Mouse (Mus musculus) hindbrain, embryonic 16.5 days (tissue): Measurements from ENCODE around the gene Avpr2. TPM values are rescaled to one million over a fixed set of nuclear protein-coding genes. Genes with fewer than 3 reads are reported as not detected.

Experiments
- ATAC-seq: fragments of 200-750 bp; cut with Nextera tagmentation; 2 replicates; pipeline ENCODE4 v1.8.0; 2017; ENCODE audit warnings: moderate TSS enrichment, moderate library complexity
- H3K27ac ChIP-seq: fragments of 300-500 bp; sonication (generic); 2 replicates; pipeline ENCODE4 v1.5.1; 2014; ENCODE audit warnings: low read depth, mild to moderate bottlenecking, control low read depth, low read length, moderate library complexity
- H3K27me3 ChIP-seq: fragments of 300-500 bp; sonication (generic); replicated peaks from 2 replicates; pipeline ENCODE4 v1.6.1; 2014; ENCODE audit warnings: low read length; ENCODE audit not compliant: control insufficient read depth, insufficient read depth
- H3K36me3 ChIP-seq: fragments of 300-500 bp; sonication (generic); 2 replicates; pipeline ENCODE4 v1.6.1; 2014; ENCODE audit warnings: mild to moderate bottlenecking, low read length, moderate library complexity, mixed read lengths; ENCODE audit not compliant: control insufficient read depth, insufficient read depth
- H3K4me1 ChIP-seq: fragments of 300-500 bp; sonication (generic); 2 replicates; pipeline ENCODE4 v1.6.1; 2014; ENCODE audit warnings: low read depth, low read length; ENCODE audit not compliant: control insufficient read depth, insufficient read depth
- H3K4me2 ChIP-seq: fragments of 300-500 bp; sonication (generic); 2 replicates; pipeline ENCODE4 v1.6.1; 2014; ENCODE audit warnings: mild to moderate bottlenecking, low read length, control low read depth, moderate library complexity
- H3K4me3 ChIP-seq: fragments of 300-500 bp; sonication (generic); 2 replicates; pipeline ENCODE4 v1.5.1; 2014; ENCODE audit warnings: mild to moderate bottlenecking, low read length, control low read depth, moderate library complexity
- H3K9ac ChIP-seq: fragments of 300-500 bp; sonication (generic); 2 replicates; pipeline ENCODE4 v1.6.1; 2014; ENCODE audit warnings: low read depth, mild to moderate bottlenecking, control low read depth, low read length, moderate library complexity
- H3K9me3 ChIP-seq: fragments of 300-500 bp; sonication (generic); 2 replicates; pipeline ENCODE4 v1.6.1; 2014; ENCODE audit warnings: mild to moderate bottlenecking, low read length, moderate library complexity; ENCODE audit not compliant: control insufficient read depth
- WGBS: fragments of 180-500 bp; shearing (Covaris S2); extraction: QIAGEN DNeasy Blood & Tissue Kit; methylation state at CpG from one replicate; pipeline ENCODE4 v1.1.7; 2014; 5-methylcytosine and 5-hydroxymethylcytosine counted together
- polyA plus RNA-seq: library from polyadenylated mRNA; unstranded; fragments of >200 nt; fragmentation: Nextera tagmentation; extraction: Ambion mirVana; gene quantifications from 2 replicates; pipeline ENCODE4 v1.2.1, GENCODE M21; 2015

Avpr2 gene
- polyA plus RNA-seq, result 0.11 and 0.20 TPM in 2 replicates

DNA sequence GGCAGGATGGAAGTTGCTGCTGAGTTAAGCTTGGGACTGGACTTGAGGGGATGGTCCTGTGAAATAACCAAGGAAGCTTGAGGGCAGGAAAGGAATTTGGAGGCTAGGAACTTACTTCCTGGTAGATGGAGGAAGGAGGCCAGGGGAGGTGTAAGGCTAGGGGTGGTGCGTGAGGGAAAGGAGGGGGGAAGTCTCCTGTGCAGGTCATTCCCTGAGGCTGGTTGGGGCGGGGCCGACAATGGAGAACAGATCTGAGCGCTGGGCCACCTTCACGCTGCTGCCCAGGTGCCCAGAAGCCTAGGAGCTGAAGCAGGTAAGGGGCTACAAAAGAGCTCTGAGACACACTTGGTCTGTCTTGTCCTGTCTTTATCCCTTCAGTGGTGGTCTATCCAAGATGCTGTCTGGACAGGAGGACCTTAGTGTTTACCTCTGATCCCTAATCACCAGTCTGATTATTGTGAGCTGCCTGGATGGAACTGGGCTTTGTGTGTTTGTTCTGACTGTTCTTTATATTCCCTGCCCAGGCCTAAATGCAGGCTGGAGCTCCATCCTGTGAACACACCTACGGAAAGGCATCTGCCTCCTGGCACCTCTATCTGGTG, at the start of gene Avpr2:
TSS of gene Avpr2 (plus strand) at position 552 of the 602 bp plus-strand sequence.
- Histone ChIP-seq H3K27me3 (no peaks in the 10 kb centered on the region; the same call in 1 of the 2 replicates), H3K9ac (no peak within 1 kb of the TSS), H3K9me3 (no peaks in the 10 kb centered on the region), H3K4me1 (no peaks in the 10 kb centered on the region), H3K27ac (no peak within 1 kb of the TSS), H3K4me3 (no peak within 1 kb of the TSS), H3K4me2 (no peak within 1 kb of the TSS), H3K36me3 (no peaks in the 10 kb centered on the region)
- WGBS, result 78% methylated on average over 5 of the region's 6 CpGs
- ATAC-seq, result no peak

DNA sequence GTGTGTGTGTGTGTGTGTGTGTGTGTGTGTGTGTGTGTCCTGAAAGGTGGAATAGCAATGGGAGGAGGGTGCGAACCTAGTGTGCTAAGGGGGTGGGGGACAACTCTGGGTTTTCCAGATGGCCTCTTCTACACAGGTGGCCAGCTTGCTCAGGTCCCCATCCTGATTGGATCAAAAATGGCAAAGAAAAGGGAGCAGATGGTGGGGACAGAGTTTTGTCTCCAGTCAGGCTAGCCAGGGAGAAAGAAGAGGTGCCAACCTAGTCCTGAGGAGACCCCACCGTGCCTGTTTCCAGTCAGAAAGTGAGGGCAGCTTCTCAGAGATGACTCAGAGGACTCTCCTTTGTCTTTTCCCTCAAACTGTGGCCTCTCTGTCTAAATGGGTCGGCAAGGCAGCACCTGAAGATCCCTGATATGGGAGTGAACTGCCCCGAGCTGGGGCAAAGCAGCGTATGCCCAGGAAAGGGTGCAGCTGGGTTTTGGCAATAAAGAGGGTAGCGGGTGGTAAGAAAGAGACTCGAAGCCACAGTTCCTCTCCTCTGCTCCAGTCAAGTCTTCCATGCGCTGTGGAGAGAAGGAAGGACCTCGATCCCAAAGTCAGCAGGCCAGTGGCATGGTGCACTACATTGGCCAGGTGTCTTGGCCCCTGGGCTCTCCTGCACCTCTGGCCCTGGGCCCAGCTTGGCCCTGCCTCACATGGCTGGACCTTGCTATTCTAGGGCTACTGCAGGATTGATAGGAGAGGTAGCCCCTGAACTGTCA, 37.4 kb upstream of the Avpr2 start:
- no peak for ATAC-seq
- no peak overlapping the region for H3K27ac ChIP-seq
- H3K4me1 ChIP-seq, result no peaks in the 10 kb centered on the region
- WGBS, result 86% methylated on average over 9 of the region's 9 CpGs
- no peaks in the 10 kb centered on the region for H3K9me3 ChIP-seq
- H3K9ac ChIP-seq, result no peak overlapping the region
- peaks cover 4% of the 10 kb centered on the region; the same call in 1 of the 2 replicates for H3K36me3 ChIP-seq
- no peak overlapping the region for H3K4me3 ChIP-seq
- no peak overlapping the region for H3K4me2 ChIP-seq
- no peaks in the 10 kb centered on the region for H3K27me3 ChIP-seq

DNA sequence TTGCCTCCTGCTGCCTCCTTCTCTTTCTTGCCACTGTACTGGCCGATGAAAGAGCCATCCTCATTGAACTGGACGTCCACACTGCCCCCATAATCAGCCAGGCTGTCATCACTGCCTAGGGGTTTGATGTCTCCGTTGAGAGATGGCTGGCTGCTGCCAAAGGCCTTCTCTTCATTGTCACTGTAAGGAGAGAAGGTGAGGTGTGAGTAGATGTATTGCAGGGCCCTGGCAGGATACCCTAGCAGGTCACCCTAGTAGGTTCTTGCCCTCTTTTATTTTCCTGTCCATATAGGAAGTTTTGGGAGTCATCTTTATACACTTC, 36.9 kb upstream of the Avpr2 start:
- 60% methylated on average over 2 of the region's 3 CpGs for WGBS
- no peak overlapping the region for H3K9ac ChIP-seq
- H3K4me2 ChIP-seq, result no peak overlapping the region
- H3K27me3 ChIP-seq, result no peaks in the 10 kb centered on the region
- H3K9me3 ChIP-seq, result no peaks in the 10 kb centered on the region
- H3K27ac ChIP-seq, result no peak overlapping the region
- H3K4me3 ChIP-seq, result no peak overlapping the region
- H3K36me3 ChIP-seq, result peaks cover 4% of the 10 kb centered on the region; the same call in 1 of the 2 replicates
- no peaks in the 10 kb centered on the region for H3K4me1 ChIP-seq
- no peak for ATAC-seq

DNA sequence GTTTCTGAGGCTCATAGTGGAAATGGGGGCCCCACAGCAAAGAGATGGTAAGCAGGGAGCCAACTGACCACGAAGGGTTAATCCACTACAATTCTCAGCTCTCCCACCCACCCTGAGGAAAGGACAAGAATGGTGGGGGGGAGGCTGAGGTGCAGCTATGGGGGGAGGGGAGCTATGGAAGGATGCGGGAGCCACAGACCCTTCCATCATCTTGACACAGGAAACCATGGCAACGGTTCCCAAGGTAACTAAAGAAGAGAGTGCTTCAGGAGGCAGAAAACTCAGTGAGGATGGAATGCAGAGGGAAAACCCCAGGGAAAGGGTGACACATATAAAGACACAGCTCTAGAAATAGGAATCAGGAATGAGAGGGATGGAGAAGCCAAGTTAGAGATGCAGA, 27.2 kb upstream of the Avpr2 start:
- ATAC-seq, result peak; percentile 38; the same call in 1 of the 2 replicates

DNA sequence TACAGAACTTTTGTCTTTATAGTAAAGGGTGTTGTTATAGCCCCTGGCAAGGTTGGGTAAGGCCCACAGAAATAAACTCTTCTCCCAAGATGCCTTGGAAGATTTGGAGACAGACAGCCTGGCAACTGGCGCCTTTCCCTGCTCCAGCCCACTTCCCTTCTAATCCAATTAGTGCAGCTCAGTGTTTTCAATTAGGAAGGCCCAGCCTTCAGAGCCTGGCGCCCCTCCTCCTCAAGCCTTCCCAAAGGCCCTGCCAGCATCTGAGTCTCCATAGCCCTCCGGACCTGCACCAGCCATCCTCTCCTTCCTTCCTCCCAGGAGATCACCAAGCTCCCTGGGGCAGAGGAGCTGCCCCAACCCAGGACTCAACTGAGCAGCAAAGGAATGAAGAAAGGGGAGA, 24.6 kb upstream of the Avpr2 start:
- peaks cover 7% of the 10 kb centered on the region for H3K36me3 ChIP-seq
- H3K4me1 ChIP-seq, result no peaks in the 10 kb centered on the region; the same call in 1 of the 2 replicates
- H3K9me3 ChIP-seq, result no peaks in the 10 kb centered on the region
- peak; percentile 57; the same call in 1 of the 2 replicates for ATAC-seq
- no peak overlapping the region for H3K4me3 ChIP-seq
- peak overlapping the region; percentile 52; the same call in 1 of the 2 replicates for H3K27ac ChIP-seq
- no peaks in the 10 kb centered on the region for H3K27me3 ChIP-seq
- WGBS, result 24% methylated on average over 3 of the region's 3 CpGs
- no peak overlapping the region for H3K4me2 ChIP-seq
- no peak overlapping the region for H3K9ac ChIP-seq

More for the DNA sequence above, 27.2 kb upstream of the Avpr2 start:
- no peak overlapping the region for H3K9ac ChIP-seq
- no peak overlapping the region for H3K27ac ChIP-seq
- peaks cover 7% of the 10 kb centered on the region for H3K36me3 ChIP-seq
- no peaks in the 10 kb centered on the region for H3K9me3 ChIP-seq
- WGBS, result 38% methylated on average over 3 of the region's 3 CpGs
- no peaks in the 10 kb centered on the region; the same call in 1 of the 2 replicates for H3K4me1 ChIP-seq
- no peaks in the 10 kb centered on the region for H3K27me3 ChIP-seq
- no peak overlapping the region for H3K4me2 ChIP-seq
- no peak overlapping the region for H3K4me3 ChIP-seq

DNA sequence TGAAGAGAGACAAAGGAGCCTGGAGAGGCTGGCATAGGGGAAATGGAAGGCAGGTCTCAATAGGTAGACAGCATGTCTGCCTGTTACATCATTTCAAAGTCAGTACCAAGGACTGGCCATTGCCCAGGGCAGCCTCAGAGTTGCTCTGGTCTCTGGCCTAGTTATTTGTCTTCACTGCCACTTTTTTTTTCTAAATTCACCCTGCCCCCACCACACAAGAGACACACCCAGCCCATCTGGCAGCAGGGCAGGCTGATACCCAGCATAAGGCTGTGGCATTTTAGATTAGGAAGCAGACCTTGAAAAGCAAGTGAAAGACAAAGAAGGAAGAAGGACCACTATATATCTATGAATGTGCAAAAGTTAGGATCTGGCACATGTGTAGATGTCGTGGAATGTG, 24.1 kb upstream of the Avpr2 start:
- WGBS, result 81% methylated on average over 1 of the region's 1 CpGs
- no peak for ATAC-seq
- Histone ChIP-seq H3K4me1 (no peaks in the 10 kb centered on the region; the same call in 1 of the 2 replicates), H3K4me3 (no peak overlapping the region), H3K9ac (no peak overlapping the region), H3K36me3 (peaks cover 7% of the 10 kb centered on the region), H3K9me3 (no peaks in the 10 kb centered on the region), H3K27ac (peak overlapping the region; percentile 52; the same call in 1 of the 2 replicates), H3K4me2 (no peak overlapping the region), H3K27me3 (no peaks in the 10 kb centered on the region)

DNA sequence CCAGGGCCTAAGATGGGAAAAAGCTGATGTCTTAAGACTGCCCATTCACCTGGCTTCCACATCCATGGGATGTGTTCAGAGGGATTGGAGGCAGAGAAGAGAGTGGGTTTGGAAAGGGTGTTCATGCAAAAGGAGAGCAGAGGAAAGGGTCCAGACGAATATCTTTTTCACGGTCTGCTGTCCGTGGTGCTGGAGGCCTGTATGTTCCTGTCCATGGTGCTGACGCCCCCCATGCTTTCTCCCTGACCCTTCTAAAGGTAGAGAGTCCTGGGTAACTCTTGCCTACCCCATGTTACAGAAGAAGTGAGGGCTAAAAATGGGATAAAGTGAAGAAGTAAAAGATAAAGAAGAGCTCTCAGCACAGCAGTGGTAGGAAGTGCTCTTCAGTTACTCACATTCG, 22.6 kb upstream of the Avpr2 start:
- Histone ChIP-seq H3K27me3 (no peaks in the 10 kb centered on the region), H3K9me3 (no peaks in the 10 kb centered on the region), H3K9ac (no peak overlapping the region), H3K4me1 (no peaks in the 10 kb centered on the region; the same call in 1 of the 2 replicates), H3K27ac (no peak overlapping the region), H3K36me3 (peaks cover 4% of the 10 kb centered on the region; the same call in 1 of the 2 replicates), H3K4me2 (no peak overlapping the region), H3K4me3 (no peak overlapping the region)
- 8% methylated on average over 5 of the region's 5 CpGs for WGBS
- ATAC-seq, result no peak

DNA sequence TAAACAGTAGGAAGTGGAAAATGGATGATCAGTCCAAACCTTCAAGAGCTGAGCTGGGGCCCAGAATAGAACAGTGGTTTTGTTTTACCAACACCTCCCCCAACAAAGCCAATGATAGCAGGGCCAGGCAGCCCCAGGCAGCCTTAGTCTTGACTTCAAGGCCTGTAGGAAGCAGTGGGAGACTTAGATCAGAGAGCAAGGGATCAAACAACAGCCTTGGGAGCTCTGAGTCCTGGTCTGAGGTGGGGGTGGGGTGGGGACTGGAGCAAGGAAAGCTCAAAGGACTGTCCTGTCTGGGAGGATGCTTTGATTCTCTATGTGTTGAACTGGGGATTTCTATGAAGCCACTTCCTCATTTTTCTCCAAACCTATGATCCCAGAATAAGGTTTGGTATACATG, 20.4 kb upstream of the Avpr2 start:
- Histone ChIP-seq H3K4me1 (peaks cover under 1% of the 10 kb centered on the region; the same call in 1 of the 2 replicates), H3K4me3 (no peak overlapping the region), H3K27me3 (no peaks in the 10 kb centered on the region), H3K9me3 (no peaks in the 10 kb centered on the region), H3K27ac (no peak overlapping the region), H3K4me2 (no peak overlapping the region), H3K36me3 (no peaks in the 10 kb centered on the region), H3K9ac (no peak overlapping the region)
- ATAC-seq, result no peak

DNA sequence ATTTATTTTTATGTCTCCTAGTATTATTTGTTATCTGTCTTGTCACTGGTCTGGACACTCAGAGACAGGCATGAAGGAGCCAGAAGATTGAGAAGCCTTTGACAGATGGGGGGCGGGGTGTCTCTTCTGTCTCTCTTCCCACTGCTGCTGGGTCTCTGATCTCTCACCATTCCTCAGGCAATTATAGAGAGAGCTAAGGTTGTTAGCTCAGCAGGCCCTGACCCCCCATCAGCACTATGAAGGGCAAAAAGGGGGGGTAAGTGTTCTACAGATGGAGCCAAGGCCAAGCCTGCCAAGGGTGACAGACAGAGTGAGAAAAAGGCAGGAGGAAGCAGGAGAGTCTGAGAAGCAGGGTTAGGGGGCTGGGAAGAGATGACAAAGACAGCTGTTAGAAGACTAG, 19.9 kb upstream of the Avpr2 start:
- Histone ChIP-seq H3K27me3 (no peaks in the 10 kb centered on the region), H3K4me3 (no peak overlapping the region), H3K27ac (no peak overlapping the region), H3K9ac (no peak overlapping the region), H3K4me1 (peaks cover 4% of the 10 kb centered on the region; the same call in 1 of the 2 replicates), H3K9me3 (no peaks in the 10 kb centered on the region), H3K36me3 (no peaks in the 10 kb centered on the region), H3K4me2 (no peak overlapping the region)
- no peak for ATAC-seq
- WGBS, result 40% methylated on average over 1 of the region's 1 CpGs
